Mouse (Mus musculus) ES-E14 (cell line): Measurements from ENCODE around the gene Commd1.

Experiments used
- CHD2 ChIP-seq: IDR thresholded peaks from 2 replicates; pipeline ENCODE4 v1.6.1; 2014; ENCODE audit warnings: mild to moderate bottlenecking, low read depth, low read length, inconsistent platforms
- HCFC1 ChIP-seq: IDR thresholded peaks from 2 replicates; pipeline ENCODE4 v1.6.1; 2012; ENCODE audit warnings: low read length, inconsistent platforms, borderline replicate concordance; ENCODE audit not compliant: insufficient read depth
- MAFK ChIP-seq: IDR thresholded peaks from 2 replicates; pipeline ENCODE4 v1.6.1; 2014; ENCODE audit warnings: mild to moderate bottlenecking, low read depth, low read length, inconsistent platforms; ENCODE audit not compliant: insufficient read depth
- ZC3H11A ChIP-seq: IDR thresholded peaks from 2 replicates; pipeline ENCODE4 v1.6.1; 2012; ENCODE audit warnings: low read depth, mild to moderate bottlenecking, inconsistent platforms, low read length, borderline replicate concordance

DNA sequence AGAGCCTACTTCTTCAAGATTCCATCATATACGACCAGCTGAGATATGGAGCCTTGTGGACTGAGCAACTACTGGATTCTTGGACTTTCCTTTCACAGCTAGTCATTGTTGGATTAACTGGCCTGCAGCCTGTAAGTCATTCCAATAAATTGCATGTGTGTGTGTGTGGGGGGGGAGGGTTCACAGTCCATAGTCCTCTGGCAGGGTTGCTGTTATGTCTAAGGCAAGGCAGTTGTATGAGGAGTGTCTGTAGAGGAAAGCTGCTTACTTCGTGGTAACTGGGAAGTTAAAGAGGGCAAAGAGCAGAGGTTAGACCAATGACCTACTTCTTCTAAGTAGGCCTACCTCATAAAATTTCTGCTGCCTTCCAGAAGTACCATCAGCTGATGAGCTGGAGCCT lies 98.5 kb downstream of the Commd1 start:
- no peak for TF ChIP-seq CHD2
- TF ChIP-seq ZC3H11A: no peak
- TF ChIP-seq HCFC1: no peak
- no peak for TF ChIP-seq MAFK
